Mouse (Mus musculus) spleen, adult 2 months (tissue): ENCODE data around the gene Klhl35.

ENCODE experiments used
- CTCF ChIP-seq: fragments of 200-500 bp; IDR thresholded peaks from 2 replicates; pipeline ENCODE4 v1.5.1; 2011; ENCODE audit warnings: mild to moderate bottlenecking, inconsistent platforms; ENCODE audit not compliant: insufficient read depth, insufficient read length, insufficient replicate concordance; ENCODE audit errors: extremely low read depth
- POLR2A ChIP-seq: fragments of 200-500 bp; IDR thresholded peaks from 2 replicates; pipeline ENCODE4 v1.6.1; 2011; ENCODE audit warnings: low read depth, low read length, inconsistent platforms

DNA sequence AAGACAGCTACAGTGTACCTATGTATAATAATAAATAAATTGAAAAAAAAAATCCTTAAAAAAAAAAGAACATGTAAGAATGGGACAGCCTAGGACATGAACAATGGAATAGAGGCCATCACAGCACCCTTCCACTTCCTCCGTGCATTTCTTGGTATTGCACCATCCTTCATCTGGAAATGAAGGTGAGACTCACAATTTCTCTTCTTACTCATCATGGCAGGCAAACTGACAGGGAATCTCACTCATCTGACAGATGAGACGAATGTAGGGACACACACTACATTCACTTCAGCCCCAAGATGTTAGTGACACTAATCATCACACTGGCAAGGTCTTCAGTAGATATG is 9.7 kb downstream of the Klhl35 start:
- TF ChIP-seq CTCF (no peak), POLR2A (no peak)
